Mouse (Mus musculus) adipocyte (in vitro differentiated cells): Measurements from ENCODE around the gene Daxx.
A peak's percentile ranks its signal among the peaks of the same experiment; 100 is the strongest.
"Not testable (repeated sequence)": the region's sequence is repeated elsewhere in the genome, so short reads cannot be mapped to it uniquely, and the experiment has no call there.

ENCODE experiments used
- DNase-seq: peaks from one replicate; pipeline ENCODE4 v3.0.0-alpha.2; 2016; ENCODE audit warnings: low spot score

Gene Daxx

GRCm38 (mm10) chr17:33903911-33904651 lies 5.1 kb upstream of the Daxx start:
- DNase-seq: not testable (repeated sequence)

- not testable (repeated sequence) for DNase-seq
These were observed 4.4 kb upstream of the Daxx start, which contains the start of gene Platr17 for GRCm38 (mm10) chr17:33904835-33905234. TSS of gene Platr17 (plus strand) at chr17:33905135.

GRCm38 (mm10) chr17:33908331-33909076 lies 710 bp upstream of the Daxx start:
- DNase-seq: peak; percentile 45

- peak; percentile 88 for DNase-seq
These were observed 646 bp downstream of the Daxx start for GRCm38 (mm10) chr17:33909869-33910250.

- DNase-seq: peak; percentile 49
These were observed 1.3 kb downstream of the Daxx start for GRCm38 (mm10) chr17:33910346-33911051.

- no peak for DNase-seq
These were observed 2.0 kb downstream of the Daxx start for GRCm38 (mm10) chr17:33911052-33911812.

GRCm38 (mm10) chr17:33911813-33912414 lies 2.7 kb downstream of the Daxx start:
- no peak for DNase-seq

- DNase-seq: no peak
These were observed 4.0 kb downstream of the Daxx start for GRCm38 (mm10) chr17:33913264-33913663.

GRCm38 (mm10) chr17:33913905-33914304 lies 4.7 kb downstream of the Daxx start:
- DNase-seq: no peak

- DNase-seq: no peak
These were observed 5.8 kb downstream of the Daxx start for GRCm38 (mm10) chr17:33914969-33915391.

- DNase-seq: peak; percentile 99
These were observed 6.5 kb downstream of the Daxx start, which contains the start of the genes Tapbp and Zbtb22 for GRCm38 (mm10) chr17:33915671-33916250. TSS of gene Tapbp (plus strand) at chr17:33915899. TSS of gene Zbtb22 (plus strand) at chr17:33915904.

GRCm38 (mm10) chr17:33916294-33916693 lies 7.1 kb downstream of the Daxx start:
- no peak for DNase-seq

- DNase-seq: no peak
These were observed 7.8 kb downstream of the Daxx start for GRCm38 (mm10) chr17:33916847-33917655.

- DNase-seq: no peak
These were observed 8.6 kb downstream of the Daxx start for GRCm38 (mm10) chr17:33917656-33918292.

GRCm38 (mm10) chr17:33918293-33919203 lies 9.3 kb downstream of the Daxx start:
- no peak for DNase-seq

GRCm38 (mm10) chr17:33919351-33920281 lies 10.4 kb downstream of the Daxx start:
- DNase-seq: peak; percentile 92
